Mouse (Mus musculus) bone marrow macrophage, adult 2 months (primary cell): ENCODE measurements around the gene Pcnp.

Experiments used
- CTCF ChIP-seq: IDR thresholded peaks from 2 replicates; pipeline ENCODE4 v1.5.1; 2012; ENCODE audit warnings: low read depth, mild to moderate bottlenecking, low read length, moderate library complexity
- POLR2A ChIP-seq: IDR thresholded peaks from 2 replicates; pipeline ENCODE4 v1.6.1; 2012; ENCODE audit warnings: mild to moderate bottlenecking, low read depth, low read length, borderline replicate concordance

DNA sequence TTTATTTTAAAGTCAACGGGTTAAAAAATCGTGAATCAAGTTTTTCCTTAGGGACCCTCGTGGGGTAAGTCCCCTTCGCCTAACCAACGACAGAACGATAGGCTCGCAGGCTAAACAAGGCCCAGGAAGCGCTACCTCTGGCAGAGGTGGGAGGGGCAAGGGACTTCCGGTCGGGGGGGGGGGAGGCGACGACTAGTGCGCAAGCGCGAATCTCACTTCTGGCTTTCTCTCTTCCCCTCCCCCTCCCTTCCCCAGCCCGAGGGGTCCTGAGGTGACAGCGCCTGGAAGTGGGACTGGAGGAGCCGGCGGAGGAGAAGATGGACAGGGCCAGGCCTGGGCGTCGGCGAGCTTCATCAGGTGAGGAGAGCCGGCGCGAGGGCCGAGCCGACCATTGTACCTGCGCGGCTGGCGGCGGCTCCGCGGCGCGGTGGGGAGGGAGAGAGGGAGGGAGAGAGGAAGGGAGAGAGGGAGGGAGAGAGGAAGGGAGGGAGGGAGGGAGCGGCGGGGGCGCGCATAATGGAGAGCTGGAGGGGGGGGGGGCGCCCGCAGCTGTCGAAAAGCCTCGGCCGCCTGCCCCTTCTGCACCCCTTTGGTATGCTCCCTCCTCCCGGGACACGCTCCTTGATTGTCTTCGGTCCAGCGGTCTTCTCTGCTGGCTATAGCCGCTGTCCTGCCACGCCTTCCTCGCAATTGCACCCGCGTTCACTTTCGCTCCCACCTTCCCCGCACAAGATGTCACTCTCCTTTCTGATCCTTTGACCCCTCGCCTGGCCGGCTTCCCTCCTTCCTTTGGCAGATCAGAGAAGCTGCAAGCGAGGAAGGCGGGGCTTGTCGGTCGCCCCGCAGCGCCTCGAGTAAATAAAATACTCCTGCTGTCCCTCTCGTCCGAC lies 45.9 kb upstream of the Pcnp start:
- TF ChIP-seq CTCF, result no peak
- no peak for TF ChIP-seq POLR2A
